Mouse (Mus musculus) liver, postnatal 0 days (tissue): Measurements from ENCODE around the gene Lrmda. TPM values are rescaled to one million over a fixed set of nuclear protein-coding genes. Genes with fewer than 3 reads are reported as not detected.
A peak's percentile ranks its signal among the peaks of the same experiment; 100 is the strongest.

Experiments used
- ATAC-seq: fragments of 200-750 bp; cut with Nextera tagmentation; 2 replicates; pipeline ENCODE4 v1.8.0; 2017; ENCODE audit warnings: mild to moderate bottlenecking, moderate library complexity
- DNase-seq: peaks from one replicate; pipeline ENCODE4 v3.0.0-alpha.2; 2016
- H3K27ac ChIP-seq: fragments of 300-500 bp; sonication (generic); 2 replicates; pipeline ENCODE4 v1.5.1; 2014; ENCODE audit warnings: antibody characterized with exemption, moderate library complexity, mild to moderate bottlenecking, low read depth
- H3K27me3 ChIP-seq: fragments of 300-500 bp; sonication (generic); 2 replicates; pipeline ENCODE4 v1.6.1; 2014; ENCODE audit warnings: low read length, control low read depth, mixed read lengths; ENCODE audit not compliant: insufficient read depth
- H3K36me3 ChIP-seq: fragments of 300-500 bp; sonication (generic); replicated peaks from 2 replicates; pipeline ENCODE4 v1.6.1; 2014; ENCODE audit warnings: mild to moderate bottlenecking, control low read depth, low read length, moderate library complexity, mixed read lengths; ENCODE audit not compliant: insufficient read depth
- H3K4me1 ChIP-seq: fragments of 300-500 bp; sonication (generic); 2 replicates; pipeline ENCODE4 v1.6.1; 2014; ENCODE audit warnings: antibody characterized with exemption, mild to moderate bottlenecking, control low read depth; ENCODE audit not compliant: insufficient read depth
- H3K4me2 ChIP-seq: fragments of 300-500 bp; sonication (generic); 2 replicates; pipeline ENCODE4 v1.6.1; 2014; ENCODE audit warnings: low read depth, mild to moderate bottlenecking, low read length, moderate library complexity, mixed read lengths
- H3K4me3 ChIP-seq: fragments of 300-500 bp; sonication (generic); 2 replicates; pipeline ENCODE4 v1.5.1; 2014; ENCODE audit warnings: low read depth, low read length
- H3K9ac ChIP-seq: fragments of 300-500 bp; sonication (generic); replicated peaks from 2 replicates; pipeline ENCODE4 v1.6.1; 2014; ENCODE audit warnings: mild to moderate bottlenecking, moderate library complexity
- H3K9me3 ChIP-seq: fragments of 300-500 bp; sonication (generic); 2 replicates; pipeline ENCODE4 v1.6.1; 2016; ENCODE audit warnings: mild to moderate bottlenecking, control low read depth, low read length, mixed read lengths
- CTCF ChIP-seq: sonication (generic); IDR thresholded peaks from 2 replicates; pipeline ENCODE4 v1.5.1; 2016; ENCODE audit warnings: antibody characterized with exemption, low read depth
- EP300 ChIP-seq: IDR thresholded peaks from 2 replicates; pipeline ENCODE4 v1.6.1; 2016; ENCODE audit warnings: antibody characterized with exemption, low read depth, mild to moderate bottlenecking
- WGBS: fragments of 180-500 bp; shearing (Covaris S2); extraction: QIAGEN DNeasy Blood & Tissue Kit; methylation state at CpG from one replicate; pipeline ENCODE4 v1.1.7; 2014; ENCODE audit not compliant: insufficient replicate concordance; 5-methylcytosine and 5-hydroxymethylcytosine counted together
- polyA plus RNA-seq: library from polyadenylated mRNA; unstranded; fragments of >200 nt; fragmentation: Nextera tagmentation; extraction: Ambion mirVana; gene quantifications from 2 replicates; pipeline ENCODE4 v1.2.1, GENCODE M21; 2015

The Lrmda gene
- polyA plus RNA-seq, 1 experiment from 2014 or later = 0.28 TPM

DNA sequence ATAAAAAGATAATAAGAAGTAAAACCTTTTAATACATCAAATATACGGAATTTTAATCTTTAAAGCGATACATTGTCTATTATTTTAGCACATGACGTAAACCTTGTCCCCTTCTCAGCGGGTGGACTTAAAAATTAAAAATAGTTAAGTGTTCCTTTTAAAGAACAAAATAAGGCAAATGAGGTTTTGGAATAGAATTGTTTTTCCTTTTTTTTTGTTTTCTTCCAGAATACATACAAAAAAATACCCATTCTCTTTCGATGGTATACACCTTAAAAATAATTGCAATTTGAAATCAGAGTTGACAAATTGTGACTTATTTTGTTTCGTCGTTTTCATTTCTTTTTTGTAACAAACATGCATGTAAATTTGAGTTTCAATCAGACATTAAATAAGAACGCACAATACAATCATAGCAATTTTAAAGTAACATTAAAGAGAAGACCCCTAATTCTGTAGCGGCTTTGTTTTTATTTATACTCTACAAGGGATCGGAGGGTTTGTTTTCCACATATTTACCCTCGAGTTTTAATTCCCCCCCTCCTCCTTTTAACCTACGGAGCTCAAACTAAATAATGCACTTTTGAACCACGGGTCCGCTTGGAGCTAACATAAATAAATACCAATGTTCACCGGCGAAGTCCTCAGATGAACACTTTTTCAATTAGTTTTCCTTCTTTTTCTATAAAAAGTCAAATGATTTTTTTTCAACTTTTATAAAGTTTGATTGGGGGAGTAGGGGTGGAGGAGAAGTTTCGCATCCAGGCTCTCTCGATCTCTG lies 35.4 kb upstream of the Lrmda start:
- Histone ChIP-seq H3K27ac (no peak overlapping the region), H3K9ac (no peak overlapping the region), H3K4me3 (peak overlapping the region; percentile 55; the same call in 1 of the 2 replicates), H3K4me1 (peaks cover 19% of the 10 kb centered on the region), H3K36me3 (no peaks in the 10 kb centered on the region), H3K4me2 (peak overlapping the region; percentile 64), H3K9me3 (no peaks in the 10 kb centered on the region), H3K27me3 (peaks cover 81% of the 10 kb centered on the region)
- no peak for TF ChIP-seq CTCF
- TF ChIP-seq EP300 = no peak
- DNase-seq (no peak), ATAC-seq (no peak)
- WGBS = 16% methylated on average over 18 of the region's 18 CpGs

DNA sequence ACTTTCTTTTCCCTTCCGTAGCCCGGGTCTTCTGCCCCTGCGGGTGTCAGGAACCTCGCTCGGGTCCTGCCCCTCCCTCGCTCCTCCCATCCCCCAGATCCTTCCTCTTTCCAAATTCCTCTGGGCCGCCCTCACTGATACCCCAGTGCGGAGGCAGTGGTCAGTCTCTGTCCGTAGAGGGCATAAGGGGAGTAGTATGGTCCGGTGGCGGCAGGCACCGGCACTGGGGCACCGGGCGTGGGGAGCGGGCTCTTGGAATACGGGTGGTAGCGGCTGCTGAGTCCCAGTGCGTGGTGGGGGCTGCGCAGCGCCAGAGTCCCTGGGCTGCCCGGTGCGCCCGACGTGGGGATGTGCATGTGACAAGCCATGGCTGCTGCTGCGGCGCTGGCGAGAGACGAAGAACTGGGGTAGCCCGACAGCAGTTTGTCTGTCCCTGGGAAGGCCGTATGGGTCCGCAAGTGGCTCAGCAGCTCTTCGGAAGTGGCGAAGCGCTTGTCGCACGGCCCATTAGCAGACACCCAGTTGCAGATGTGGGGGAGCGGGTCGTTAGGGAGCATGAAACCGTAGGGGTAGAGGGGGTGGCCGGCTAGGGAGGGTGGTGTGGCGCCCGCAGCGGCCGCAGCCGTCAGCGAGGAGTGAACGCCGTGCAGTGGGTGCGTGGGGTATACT lies 34.6 kb upstream of the Lrmda start:
- Histone ChIP-seq H3K4me1 (peaks cover 26% of the 10 kb centered on the region), H3K4me3 (peak overlapping the region; percentile 55), H3K27ac (no peak overlapping the region), H3K27me3 (peaks cover 86% of the 10 kb centered on the region), H3K9me3 (no peaks in the 10 kb centered on the region), H3K9ac (peak overlapping the region; percentile 10; the same call in 1 of the 2 replicates), H3K36me3 (no peaks in the 10 kb centered on the region), H3K4me2 (peak overlapping the region; percentile 64)
- 6% methylated on average over 49 of the region's 49 CpGs for WGBS
- TF ChIP-seq EP300 (no peak), CTCF (no peak)
- DNase-seq (peak; percentile 24), ATAC-seq (no peak)

DNA sequence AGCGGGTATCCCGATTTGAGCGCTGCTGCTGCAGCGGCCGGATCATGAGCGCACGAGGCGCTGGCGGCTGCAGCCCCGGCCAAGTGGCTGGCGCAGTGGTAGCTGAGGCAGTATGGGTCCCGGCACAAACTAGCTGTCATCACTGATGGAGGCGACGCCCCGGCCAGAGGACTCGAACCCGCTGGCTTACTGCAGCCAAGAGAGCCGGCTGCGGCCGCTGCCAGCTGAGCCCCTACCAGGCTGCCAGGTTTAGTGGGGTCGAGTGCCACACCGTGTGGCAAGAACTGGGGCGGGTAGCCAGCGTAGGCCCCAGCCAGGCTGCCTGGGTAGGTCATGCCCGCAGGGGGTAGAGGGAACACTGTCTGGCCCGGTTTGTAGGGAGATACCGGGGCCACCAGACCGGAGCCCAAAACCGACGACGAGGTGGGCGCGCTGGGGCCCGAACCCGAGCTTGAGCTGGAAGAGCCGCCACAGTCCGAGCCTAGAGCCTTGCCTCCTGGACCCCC lies 34.0 kb upstream of the Lrmda start:
- no peaks in the 10 kb centered on the region for H3K36me3 ChIP-seq
- 2% methylated on average over 37 of the region's 37 CpGs for WGBS
- H3K27me3 ChIP-seq = peaks cover 89% of the 10 kb centered on the region
- peak overlapping the region; percentile 55 for H3K4me3 ChIP-seq
- ATAC-seq (no peak), DNase-seq (no peak)
- TF ChIP-seq EP300 = no peak
- TF ChIP-seq CTCF = no peak
- no peaks in the 10 kb centered on the region for H3K9me3 ChIP-seq
- peak overlapping the region; percentile 10; the same call in 1 of the 2 replicates for H3K9ac ChIP-seq
- peak overlapping the region; percentile 64 for H3K4me2 ChIP-seq
- peaks cover 26% of the 10 kb centered on the region for H3K4me1 ChIP-seq
- no peak overlapping the region for H3K27ac ChIP-seq

DNA sequence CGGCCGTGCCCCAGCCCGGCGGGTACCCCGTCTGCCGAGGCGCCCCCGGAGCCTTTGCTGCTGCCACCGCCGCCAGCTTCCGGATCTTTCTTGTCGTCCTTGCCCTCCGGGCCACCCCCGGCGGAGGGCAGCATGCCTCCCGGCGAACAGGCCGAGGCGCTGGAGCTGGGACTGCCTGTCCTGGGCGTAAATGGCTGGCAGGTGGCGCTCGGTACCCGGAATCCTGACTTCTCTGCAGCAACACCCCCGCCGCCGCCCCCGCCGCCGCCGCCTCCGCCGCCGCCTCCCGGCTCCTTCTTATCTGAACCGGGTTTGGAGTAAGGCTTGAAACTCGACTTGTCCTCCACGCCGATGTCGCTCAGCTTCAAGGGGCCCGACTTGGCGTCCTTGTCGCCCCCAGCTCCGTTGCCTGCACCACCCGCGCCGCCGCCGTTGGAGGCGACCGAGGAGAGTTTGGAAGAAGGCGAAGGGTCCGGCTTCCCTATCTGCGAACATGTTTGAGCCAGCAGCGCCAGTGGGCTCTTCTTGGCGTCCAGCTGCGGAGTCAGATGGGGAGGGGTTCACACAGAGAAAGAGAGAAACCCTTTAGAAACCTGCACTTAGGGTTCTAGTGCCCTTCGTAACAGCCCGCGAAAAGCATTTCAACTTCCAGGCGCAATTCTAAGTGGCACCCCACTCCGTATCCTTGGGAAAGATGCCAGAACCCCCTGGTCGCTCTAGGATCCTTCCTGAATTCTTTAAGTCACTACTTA lies 33.4 kb upstream of the Lrmda start:
- peak; percentile 84 for DNase-seq
- H3K36me3 ChIP-seq = no peaks in the 10 kb centered on the region
- H3K9me3 ChIP-seq = no peaks in the 10 kb centered on the region
- H3K4me1 ChIP-seq = peaks cover 26% of the 10 kb centered on the region
- H3K4me3 ChIP-seq = peak overlapping the region; percentile 55
- H3K27ac ChIP-seq = no peak overlapping the region
- ATAC-seq = peak; percentile 49; the same call in 1 of the 2 replicates
- H3K27me3 ChIP-seq = peaks cover 93% of the 10 kb centered on the region
- H3K9ac ChIP-seq = peak overlapping the region; percentile 33; the same call in 1 of the 2 replicates
- peak; percentile 63 for TF ChIP-seq CTCF
- no peak for TF ChIP-seq EP300
- peak overlapping the region; percentile 64 for H3K4me2 ChIP-seq
- under 1% methylated on average over 62 of the region's 62 CpGs for WGBS

DNA sequence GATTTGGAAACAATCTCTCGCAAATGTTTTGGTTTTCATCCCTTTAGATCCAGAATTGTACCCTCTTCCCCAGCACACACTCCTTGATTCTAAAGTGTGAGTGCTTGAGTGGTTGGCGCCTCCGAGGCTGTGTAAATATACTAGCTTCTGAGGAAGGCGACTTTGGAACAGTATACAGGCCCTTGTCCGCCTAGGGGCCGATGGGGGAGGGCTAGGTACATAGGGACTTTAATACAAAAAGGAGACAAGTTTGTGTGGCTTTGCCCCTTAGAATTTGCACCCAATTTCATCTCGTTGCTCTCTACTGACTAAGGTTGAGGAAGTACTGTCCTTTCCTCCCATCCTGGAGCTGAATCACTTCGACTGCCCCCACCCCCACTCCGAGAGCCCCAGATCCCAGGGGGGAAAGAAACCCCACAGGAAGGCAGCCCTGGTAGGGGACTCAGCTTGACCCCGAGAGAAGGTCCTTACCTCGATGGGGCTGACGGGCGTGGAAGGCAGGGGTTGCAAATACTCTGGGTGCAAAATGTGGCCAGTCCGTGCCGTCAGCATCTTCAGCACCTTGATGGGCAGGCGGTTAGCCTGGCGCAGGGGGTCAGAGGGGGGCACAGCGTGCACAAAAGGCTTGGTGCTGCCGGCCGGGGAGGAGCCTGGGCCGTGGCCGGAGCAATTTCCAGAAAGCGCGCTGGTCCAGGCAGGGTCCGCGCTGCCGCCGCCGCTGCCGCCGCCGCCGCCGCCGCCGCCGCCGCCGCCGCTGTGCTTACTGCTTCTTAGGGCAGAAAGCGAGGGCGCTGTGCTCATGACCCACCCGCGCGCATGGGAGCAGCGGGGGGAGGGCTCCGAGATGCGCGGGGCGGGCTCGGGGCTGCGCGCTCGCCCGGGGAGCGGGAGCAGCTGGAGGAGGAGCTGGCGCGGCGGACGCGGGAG lies 32.5 kb upstream of the Lrmda start:
- H3K9ac ChIP-seq = peak overlapping the region; percentile 40
- WGBS = 1% methylated on average over 40 of the region's 61 CpGs

More for the DNA sequence above, 32.5 kb upstream of the Lrmda start:
- H3K27ac ChIP-seq = peak overlapping the region; percentile 49
- ATAC-seq (peak; percentile 10), DNase-seq (peak; percentile 36)
- no peaks in the 10 kb centered on the region for H3K36me3 ChIP-seq
- TF ChIP-seq EP300 = no peak
- TF ChIP-seq CTCF = no peak
- H3K9me3 ChIP-seq = no peaks in the 10 kb centered on the region
- peak overlapping the region; percentile 55 for H3K4me3 ChIP-seq
- peak overlapping the region; percentile 64 for H3K4me2 ChIP-seq
- peaks cover 26% of the 10 kb centered on the region for H3K4me1 ChIP-seq
- H3K27me3 ChIP-seq = peaks cover 95% of the 10 kb centered on the region
